Mouse (Mus musculus): ENCODE measurements at regions not wholly inside any gene's neighbourhood (a gene's known extent, or its start where the extent isn't known, plus 50 kb on each side); places are given as distances from the start of the nearest gene placed in this dataset.

GRCm38 (mm10) chr1:73743737-73744554 lies 380.3 kb downstream of the Tns1 start:
- no peak for ATAC-seq (ENCODE audit: poor library complexity, severe bottlenecking)

- no peak for ATAC-seq (ENCODE audit: poor library complexity, severe bottlenecking)
Measured at GRCm38 (mm10) chr1:73737083-73737482, 387.2 kb downstream of the Tns1 start.

DNA sequence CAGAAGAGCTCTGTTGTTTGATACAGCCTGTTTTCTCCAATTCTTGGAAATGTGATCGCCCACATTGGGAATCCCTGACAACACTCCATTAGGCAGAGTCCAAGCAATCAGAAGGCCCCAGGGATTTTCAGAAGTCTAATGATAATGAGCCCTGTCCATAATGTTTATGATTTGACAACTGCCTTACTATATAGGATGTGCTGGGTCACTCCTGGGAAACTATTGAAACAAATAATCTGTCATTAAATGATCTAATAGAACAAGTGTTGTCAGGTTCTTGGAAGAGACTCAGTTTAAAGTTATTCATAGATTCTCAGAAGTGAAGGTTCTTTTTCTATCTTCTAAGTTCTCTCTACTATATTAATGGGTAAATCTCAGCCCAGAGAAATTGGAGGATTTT lies 395.9 kb downstream of the Tns1 start:
- no peak for ATAC-seq (ENCODE audit: poor library complexity, severe bottlenecking)

DNA sequence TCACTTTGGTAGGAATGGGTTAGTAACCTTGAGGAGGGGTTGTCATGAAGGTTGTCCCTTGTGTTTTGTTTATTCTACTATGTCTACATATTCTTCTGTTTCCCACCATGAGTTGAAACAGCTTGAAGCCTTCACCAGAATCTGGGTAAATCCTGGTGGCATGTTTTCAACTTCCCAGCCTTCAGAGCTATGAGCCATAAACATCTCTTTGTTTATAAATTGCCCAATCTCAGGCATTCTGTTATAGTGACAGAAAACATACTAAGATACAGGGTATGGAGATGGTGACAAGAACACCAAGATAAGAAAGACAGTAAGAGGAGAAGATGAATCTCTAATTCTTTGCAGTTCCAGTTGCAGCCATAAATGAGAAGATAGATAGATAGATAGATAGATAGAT lies 396.5 kb downstream of the Tns1 start:
- ATAC-seq (ENCODE audit: poor library complexity, severe bottlenecking): no peak

- ATAC-seq (ENCODE audit: poor library complexity, severe bottlenecking): no peak
Measured at GRCm38 (mm10) chr1:73726658-73727057, 397.6 kb downstream of the Tns1 start.

DNA sequence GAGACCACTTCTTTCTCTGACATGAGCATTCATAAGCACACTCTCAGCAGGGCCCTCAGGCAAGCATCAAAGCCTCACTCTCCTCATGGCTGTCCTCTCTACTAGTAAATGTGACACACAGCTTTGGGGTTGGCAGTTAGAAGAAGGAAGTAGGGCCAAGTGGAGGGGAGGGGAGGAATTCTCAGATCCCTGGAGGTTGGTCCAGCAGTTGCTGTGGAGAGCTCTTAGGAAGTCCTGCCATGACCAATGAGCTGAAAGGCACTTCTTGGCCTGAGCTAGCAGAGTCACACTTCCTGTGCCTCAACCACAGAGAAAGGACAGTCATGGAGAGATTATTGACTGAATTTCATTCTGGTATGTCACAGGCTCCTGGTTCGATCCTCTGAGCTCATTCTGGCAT lies 398.8 kb downstream of the Tns1 start:
- ATAC-seq (ENCODE audit: poor library complexity, severe bottlenecking): no peak

GRCm38 (mm10) chr1:73724551-73724950 lies 399.7 kb downstream of the Tns1 start:
- ATAC-seq (ENCODE audit: poor library complexity, severe bottlenecking): no peak

- no peak for ATAC-seq (ENCODE audit: poor library complexity, severe bottlenecking)
Measured at GRCm38 (mm10) chr1:73721486-73722225, 402.6 kb downstream of the Tns1 start.

DNA sequence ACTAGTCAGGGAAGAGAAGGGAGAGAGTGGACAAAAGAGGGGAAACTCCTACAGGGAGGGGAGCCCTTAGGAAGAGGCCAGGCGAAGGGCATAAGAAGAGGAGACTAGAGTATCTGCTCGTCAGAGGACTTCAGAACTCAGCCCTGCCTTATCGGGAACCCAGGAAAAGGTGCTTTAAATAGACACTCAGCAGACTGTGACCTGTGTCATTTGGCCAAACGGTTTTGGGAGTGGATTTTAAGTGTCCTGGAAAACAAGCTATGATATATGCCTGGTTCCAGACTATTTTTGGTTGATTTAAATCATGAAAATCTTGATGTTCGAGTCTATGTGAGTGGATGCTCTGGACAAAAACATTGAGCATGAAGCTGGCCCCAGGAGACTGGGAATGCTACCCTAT lies 405.8 kb downstream of the Tns1 start:
- ATAC-seq (ENCODE audit: poor library complexity, severe bottlenecking): no peak

GRCm38 (mm10) chr1:73717401-73717800 lies 406.8 kb downstream of the Tns1 start:
- ATAC-seq (ENCODE audit: poor library complexity, severe bottlenecking): no peak

- ATAC-seq (ENCODE audit: poor library complexity, severe bottlenecking): no peak
Measured at GRCm38 (mm10) chr1:73716901-73717300, 407.3 kb downstream of the Tns1 start.

DNA sequence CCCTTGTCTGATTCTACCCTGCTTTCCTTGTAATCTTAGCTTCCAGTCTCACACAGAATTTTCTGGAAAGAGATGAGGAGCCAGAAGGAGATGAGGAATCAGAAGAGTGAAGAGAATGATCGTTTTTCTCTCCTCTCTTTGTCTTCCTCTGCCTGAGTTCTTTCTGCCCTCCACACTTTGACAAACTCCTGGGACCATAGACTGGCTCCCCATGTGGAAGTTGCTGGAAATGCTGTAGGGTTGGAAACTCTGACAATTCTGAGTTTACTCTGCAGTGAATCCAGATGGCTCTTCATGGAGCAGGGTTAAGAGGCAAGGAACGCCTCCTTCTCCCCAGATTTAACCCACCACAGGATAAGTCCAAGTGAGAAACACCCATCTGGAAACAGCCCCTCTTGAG lies 408.7 kb downstream of the Tns1 start:
- no peak for ATAC-seq (ENCODE audit: poor library complexity, severe bottlenecking)

DNA sequence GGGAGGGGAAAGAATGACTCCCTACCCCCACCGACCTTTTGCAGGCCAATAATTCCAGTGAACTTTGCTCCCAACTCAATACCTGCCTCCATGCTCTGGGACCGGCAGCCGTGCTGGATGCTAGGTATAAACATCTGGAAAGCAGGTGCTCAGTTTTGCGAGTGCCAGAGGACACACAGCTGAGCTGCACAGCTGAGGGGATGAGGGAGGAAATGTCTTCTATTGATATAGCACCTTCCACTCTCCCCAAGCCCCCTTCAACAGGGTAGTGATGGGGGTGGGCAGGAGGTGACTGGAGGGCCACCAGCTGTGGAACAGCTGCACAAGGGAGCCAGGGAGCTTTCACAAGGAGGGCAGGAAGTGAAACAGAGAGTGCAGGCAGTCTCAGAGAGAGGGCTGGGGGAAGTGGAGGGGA lies 421.8 kb downstream of the Tns1 start:
- ATAC-seq (ENCODE audit: poor library complexity, severe bottlenecking): no peak

DNA sequence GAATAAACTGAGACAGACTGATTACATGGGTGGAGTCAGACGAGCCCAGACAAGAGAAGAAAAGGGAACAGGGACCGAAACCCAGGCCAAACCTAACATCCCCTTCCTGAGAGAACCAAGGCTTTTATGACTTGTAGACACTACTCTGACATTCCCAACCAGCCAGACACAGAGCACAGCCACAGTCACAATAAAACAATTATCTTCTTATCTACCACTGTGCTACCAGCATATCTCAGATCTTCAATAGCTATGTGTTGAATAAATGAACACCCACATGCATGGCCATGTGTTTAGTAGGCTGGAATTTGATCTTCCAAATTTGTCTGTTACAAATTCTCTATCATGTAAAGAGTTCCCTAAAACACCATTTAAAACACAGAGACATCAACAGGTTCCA lies 430.7 kb downstream of the Tns1 start:
- ATAC-seq (ENCODE audit: poor library complexity, severe bottlenecking): no peak

GRCm38 (mm10) chr1:73685734-73686133 lies 438.5 kb downstream of the Tns1 start:
- no peak for ATAC-seq (ENCODE audit: poor library complexity, severe bottlenecking)

GRCm38 (mm10) chr1:73685066-73685465 lies 439.2 kb downstream of the Tns1 start:
- no peak for ATAC-seq (ENCODE audit: poor library complexity, severe bottlenecking)

DNA sequence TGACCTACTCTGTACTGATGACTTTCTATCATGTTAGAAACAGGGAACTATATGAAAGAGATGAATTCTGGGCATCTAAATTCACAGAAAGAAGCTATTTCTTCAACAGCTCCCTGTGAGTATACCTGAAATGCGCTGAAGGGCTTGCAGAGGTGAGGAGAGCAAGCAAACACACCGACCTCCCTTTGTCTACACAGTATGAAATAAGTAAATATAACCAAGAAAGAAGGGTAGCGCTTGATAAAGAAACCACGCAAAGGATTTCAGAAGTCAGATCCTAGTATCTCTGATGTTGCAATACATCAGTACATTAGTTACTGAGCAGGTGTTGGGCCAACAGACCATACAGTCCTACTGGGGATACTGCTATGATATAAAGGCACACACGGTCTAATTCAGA lies 440.1 kb downstream of the Tns1 start:
- no peak for ATAC-seq (ENCODE audit: poor library complexity, severe bottlenecking)

- no peak for ATAC-seq (ENCODE audit: poor library complexity, severe bottlenecking)
Measured at GRCm38 (mm10) chr1:73683132-73683888, 440.9 kb downstream of the Tns1 start.

- no peak for ATAC-seq (ENCODE audit: poor library complexity, severe bottlenecking)
Measured at GRCm38 (mm10) chr1:73681697-73682096, 442.6 kb downstream of the Tns1 start.

DNA sequence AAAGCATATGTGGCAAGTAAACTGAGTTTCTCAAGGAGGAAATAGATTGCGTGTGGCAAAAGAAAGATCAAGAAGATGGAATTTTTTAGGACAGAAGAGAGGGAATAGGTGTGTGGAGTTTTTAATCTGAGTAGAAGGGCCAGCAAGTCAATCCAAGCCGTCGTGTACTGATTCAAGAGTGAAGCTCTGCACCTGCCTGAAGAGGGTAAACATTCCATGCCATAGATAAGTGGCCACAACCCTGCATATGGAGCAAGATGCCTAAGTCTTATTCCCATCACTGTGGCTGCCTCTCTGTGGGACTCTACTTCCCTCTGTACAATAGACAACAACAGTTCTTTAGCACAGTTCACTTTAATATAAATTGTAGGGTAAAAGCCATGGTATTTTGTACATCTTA lies 443.4 kb downstream of the Tns1 start:
- no peak for ATAC-seq (ENCODE audit: poor library complexity, severe bottlenecking)

- no peak for ATAC-seq (ENCODE audit: poor library complexity, severe bottlenecking)
Measured at GRCm38 (mm10) chr1:73673851-73674235, 450.4 kb downstream of the Tns1 start.
